Mouse (Mus musculus): ENCODE measurements around the gene Susd1.

DNA sequence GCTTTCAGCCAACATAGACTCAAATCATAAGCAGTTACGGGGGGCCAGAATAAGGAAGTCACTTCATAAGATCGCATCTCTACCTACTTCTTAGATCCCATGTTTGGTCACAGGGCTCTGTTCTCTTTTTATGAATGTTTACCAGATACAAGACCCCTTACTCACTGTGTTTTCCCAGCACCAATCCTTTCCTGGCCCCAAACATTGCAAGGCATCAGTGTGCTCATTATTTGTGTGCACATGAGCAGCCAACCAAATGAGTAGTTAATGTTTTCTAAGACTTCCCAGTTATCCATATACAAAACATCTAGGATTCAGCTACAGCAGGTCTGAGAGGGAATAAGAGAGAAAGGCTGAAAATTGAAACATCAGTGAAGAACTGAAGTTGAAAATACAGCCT lies 44.3 kb downstream of the Susd1 start:
- TF ChIP-seq CTCF (IDR thresholded peaks at IDR 0.05) (no peak), POLR2A (IDR thresholded peaks at IDR 0.05; ENCODE audit: insufficient read depth, low read depth, low read length) (no peak), EP300 (IDR thresholded peaks at IDR 0.05; ENCODE audit: insufficient read depth, low read depth, low read length) (no peak)
